11 mouse cellular contexts compared by ENCODE assay signal in the genomic region with DNA sequence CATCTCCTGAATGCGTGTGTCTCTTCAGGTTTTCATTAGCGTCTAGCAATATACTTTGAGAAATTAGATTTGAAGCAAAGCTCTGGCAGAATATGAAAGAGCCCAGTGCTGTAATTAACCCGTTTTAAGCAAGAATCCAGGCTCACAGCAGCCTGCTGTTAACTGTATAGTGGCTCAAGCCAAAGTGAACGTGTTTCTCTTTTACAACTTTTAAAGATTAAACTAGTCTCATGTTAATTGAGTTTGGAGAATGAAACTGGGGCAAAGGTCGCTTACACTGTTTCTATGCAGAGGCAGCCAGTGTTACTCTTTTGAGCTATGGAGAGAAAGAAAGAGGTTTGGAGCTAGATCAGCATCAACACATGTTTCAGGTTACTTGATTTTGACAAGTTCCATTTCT.
DNase-seq lines count a peak whose midpoint lies in the region; ATAC-seq and TF ChIP-seq lines count a peak whose summit lies in the region.
"Had no signal": no experiment of that assay in that cellular context is flagged by ENCODE, and none has a peak within 500 bp of the region (broad histone marks: within the 10 kb centered on the region; RNA-seq: fewer than 3 reads in every experiment).

No protein-coding gene starts in this region.

- no peak overlapping the region for H3K27ac ChIP-seq in kidney, embryonic 14.5 days (ENCODE audit: low read depth, low read length)
- peak overlapping the region; percentile 85; the same call in 1 of the 2 replicates for H3K27ac ChIP-seq in intestine, embryonic 16.5 days (ENCODE audit: low read length)
- H3K27ac ChIP-seq: embryonic facial prominence, embryonic 13.5 days had no signal

- H3K27me3 ChIP-seq in kidney, embryonic 14.5 days (ENCODE audit: control insufficient read depth, insufficient read depth, low read length), result no peaks in the 10 kb centered on the region
- H3K27me3 ChIP-seq in intestine, embryonic 16.5 days (replicated peaks; ENCODE audit: control insufficient read depth, insufficient read depth, low read length), result no peaks in the 10 kb centered on the region
- H3K27me3 ChIP-seq: embryonic facial prominence, embryonic 13.5 days had no signal

- H3K9ac ChIP-seq in kidney, embryonic 14.5 days (ENCODE audit: low read depth, low read length), result no peak overlapping the region
- no peak overlapping the region for H3K9ac ChIP-seq in intestine, embryonic 16.5 days (ENCODE audit: low read depth, low read length)
- H3K9ac ChIP-seq: embryonic facial prominence, embryonic 13.5 days; hindbrain, embryonic 14.5 days had no signal

- WGBS in kidney, embryonic 14.5 days, result 43% methylated on average over 5 of the region's 5 CpGs
- WGBS in intestine, embryonic 16.5 days, result 18% methylated on average over 5 of the region's 5 CpGs
- WGBS in large intestine, adult 2 months, result 12% methylated on average over 5 of the region's 5 CpGs

- TF ChIP-seq CTCF in brain, embryonic 14.5 days (IDR thresholded peaks at IDR 0.05; ENCODE audit: borderline replicate concordance, extremely low read depth, insufficient read depth, insufficient read length), result no peak

- no peaks in the 10 kb centered on the region for H3K36me3 ChIP-seq in kidney, embryonic 14.5 days (ENCODE audit: control insufficient read depth, insufficient read depth, low read length)
- no peaks in the 10 kb centered on the region for H3K36me3 ChIP-seq in intestine, embryonic 16.5 days (ENCODE audit: control insufficient read depth, insufficient read depth, low read length)
- H3K36me3 ChIP-seq: embryonic facial prominence, embryonic 13.5 days had no signal

- H3K4me3 ChIP-seq in kidney, embryonic 14.5 days (ENCODE audit: low read length), result no peak overlapping the region
- no peak overlapping the region for H3K4me3 ChIP-seq in intestine, embryonic 16.5 days (ENCODE audit: low read length)
- H3K4me3 ChIP-seq: embryonic facial prominence, embryonic 13.5 days had no signal

- TF ChIP-seq POLR2A in brain, embryonic 14.5 days (IDR thresholded peaks at IDR 0.05; ENCODE audit: borderline replicate concordance, extremely low read depth, insufficient read depth, insufficient read length, poor library complexity, severe bottlenecking), result no peak

- no peak overlapping the region for H3K4me2 ChIP-seq in kidney, embryonic 14.5 days (replicated peaks; ENCODE audit: low read depth, low read length)
- peak overlapping the region; percentile 47; the same call in 1 of the 2 replicates for H3K4me2 ChIP-seq in intestine, embryonic 16.5 days (ENCODE audit: low read depth, low read length)
- H3K4me2 ChIP-seq: embryonic facial prominence, embryonic 13.5 days; hindbrain, embryonic 14.5 days; midbrain, embryonic 11.5 days had no signal

- DNase-seq in kidney, adult 18-20 months, result peak; percentile 9
- peak; percentile 88 for DNase-seq in brain, embryonic 14.5 days (ENCODE audit: low read depth)
- peak; percentile 39 for DNase-seq in large intestine, adult 2 months (ENCODE audit: low read depth, low spot score)
- DNase-seq in cerebellum, adult 8-10 months, result no peak
- DNase-seq in heart, adult 11 months, result no peak
- DNase-seq: thymus, adult 18-20 months had no signal

- no peak for ATAC-seq in kidney, embryonic 14.5 days (ENCODE audit: low FRiP score, low TSS enrichment)
- ATAC-seq in intestine, embryonic 16.5 days, result peak; percentile 89

- no peaks in the 10 kb centered on the region for H3K9me3 ChIP-seq in kidney, embryonic 14.5 days (ENCODE audit: control insufficient read depth, low read length)
- no peaks in the 10 kb centered on the region for H3K9me3 ChIP-seq in intestine, embryonic 16.5 days (ENCODE audit: control insufficient read depth, low read length)
- H3K9me3 ChIP-seq: embryonic facial prominence, embryonic 13.5 days had no signal

- no peaks in the 10 kb centered on the region for H3K4me1 ChIP-seq in kidney, embryonic 14.5 days (ENCODE audit: control insufficient read depth, insufficient read depth, low read length)
- H3K4me1 ChIP-seq in intestine, embryonic 16.5 days (ENCODE audit: control insufficient read depth, insufficient read depth, low read length), result peaks cover 9% of the 10 kb centered on the region

Comparison
In these comparisons a context has a peak if more than half of its experiments do, and no peak if none do; other contexts are left out.
1. DNase-seq: peak in kidney, adult 18-20 months (single experiment), brain, embryonic 14.5 days (single experiment) and large intestine, adult 2 months (single experiment); none in cerebellum, adult 8-10 months (single experiment) and heart, adult 11 months (single experiment).